Mouse (Mus musculus): Measurements from ENCODE around the gene Rps10.
"Not testable (repeated sequence)": the region's sequence is repeated elsewhere in the genome, so short reads cannot be mapped to it uniquely, and the experiment has no call there.

Gene Rps10

GRCm38 (mm10) chr17:27644572-27644971 is 8.1 kb upstream of the Rps10 start:
- ATAC-seq (ENCODE audit: low TSS enrichment) = no peak

GRCm38 (mm10) chr17:27643756-27644155 is 7.3 kb upstream of the Rps10 start:
- no peak for ATAC-seq (ENCODE audit: low TSS enrichment)

GRCm38 (mm10) chr17:27643101-27643500 is 6.6 kb upstream of the Rps10 start:
- ATAC-seq (ENCODE audit: low TSS enrichment) = peak; percentile 42; the same call in 1 of the 2 replicates

GRCm38 (mm10) chr17:27642491-27643062 is 6.1 kb upstream of the Rps10 start:
- ATAC-seq (ENCODE audit: low TSS enrichment) = peak; percentile 64

- ATAC-seq (ENCODE audit: low TSS enrichment) = not testable (repeated sequence)
These were observed 3.4 kb upstream of the Rps10 start for GRCm38 (mm10) chr17:27639851-27640250.

GRCm38 (mm10) chr17:27638921-27639332 is 2.5 kb upstream of the Rps10 start:
- peak; percentile 69 for ATAC-seq (ENCODE audit: low TSS enrichment)

GRCm38 (mm10) chr17:27637333-27637732 is 864 bp upstream of the Rps10 start:
- no peak for ATAC-seq (ENCODE audit: low TSS enrichment)

GRCm38 (mm10) chr17:27635575-27635903 is 930 bp downstream of the Rps10 start:
- ATAC-seq (ENCODE audit: low TSS enrichment) = not testable (repeated sequence)

GRCm38 (mm10) chr17:27634871-27635574 is 1.4 kb downstream of the Rps10 start, which contains the start of gene RPS10-NUDT3:
Gene RPS10-NUDT3, minus strand, starts transcription at chr17:27635222.
- ATAC-seq (ENCODE audit: low TSS enrichment) = peak; percentile 86

- peak; percentile 62; the same call in 1 of the 2 replicates for ATAC-seq (ENCODE audit: low TSS enrichment)
These were observed 7.0 kb downstream of the Rps10 start for GRCm38 (mm10) chr17:27629249-27630020.

- no peak for ATAC-seq (ENCODE audit: low TSS enrichment)
These were observed 8.1 kb downstream of the Rps10 start for GRCm38 (mm10) chr17:27628376-27628775.

GRCm38 (mm10) chr17:27627451-27627850 is 9.0 kb downstream of the Rps10 start:
- no peak for ATAC-seq (ENCODE audit: low TSS enrichment)

GRCm38 (mm10) chr17:27626681-27627080 is 9.8 kb downstream of the Rps10 start:
- no peak for ATAC-seq (ENCODE audit: low TSS enrichment)

GRCm38 (mm10) chr17:27625455-27626251 is 10.8 kb downstream of the Rps10 start:
- no peak for ATAC-seq (ENCODE audit: low TSS enrichment)

GRCm38 (mm10) chr17:27623360-27624326 is 12.8 kb downstream of the Rps10 start, which contains the start of gene Nudt3:
Gene Nudt3, minus strand, starts transcription at chr17:27623495.
- peak; percentile 81 for ATAC-seq (ENCODE audit: low TSS enrichment)

GRCm38 (mm10) chr17:27622611-27623359 is 13.7 kb downstream of the Rps10 start:
- ATAC-seq (ENCODE audit: low TSS enrichment) = peak; percentile 14; the same call in 1 of the 2 replicates

GRCm38 (mm10) chr17:27621705-27622531 is 14.6 kb downstream of the Rps10 start:
- ATAC-seq (ENCODE audit: low TSS enrichment) = peak; percentile 21; the same call in 1 of the 2 replicates

- no peak for ATAC-seq (ENCODE audit: low TSS enrichment)
These were observed 15.3 kb downstream of the Rps10 start for GRCm38 (mm10) chr17:27621161-27621560.

- ATAC-seq (ENCODE audit: low TSS enrichment) = no peak
These were observed 21.1 kb downstream of the Rps10 start for GRCm38 (mm10) chr17:27615388-27615787.

All from frontal cortex, adult (tissue).